Comparison of ENCODE assay signal across 9 mouse cellular contexts in genomic region chr6:142343561-142343960, GRCm38 (mm10). TPM values are rescaled to one million over a fixed set of nuclear protein-coding genes. Genes with fewer than 3 reads are reported as not detected.
A peak's percentile ranks its signal among the peaks of the same experiment; 100 is the strongest.
DNase-seq lines count a peak whose midpoint lies in the region; ATAC-seq and TF ChIP-seq lines count a peak whose summit lies in the region.
"Had no signal": no experiment of that assay in that cellular context is flagged by ENCODE, and none has a peak within 500 bp of the region (broad histone marks: within the 10 kb centered on the region; RNA-seq: fewer than 3 reads in every experiment).

No protein-coding gene starts in this region.

- H3K27ac ChIP-seq in forebrain, embryonic 14.5 days (ENCODE audit: low read depth, low read length) = no peak overlapping the region
- H3K27ac ChIP-seq in forebrain, embryonic 13.5 days = no peak overlapping the region
- no peak overlapping the region for H3K27ac ChIP-seq in neural tube, embryonic 15.5 days (replicated peaks)
- no peak overlapping the region for H3K27ac ChIP-seq in hindbrain, postnatal 0 days
- no peak overlapping the region for H3K27ac ChIP-seq in lung, postnatal 0 days (ENCODE audit: low read length)

- TF ChIP-seq EP300 in lung, postnatal 0 days (IDR thresholded peaks at IDR 0.05) = no peak

- DNase-seq in forebrain, embryonic 14.5 days (ENCODE audit: low spot score) = peak; percentile 60
- peak; percentile 51 for DNase-seq in neural tube, embryonic 10.5 days (ENCODE audit: extremely low spot score, low spot score)
- peak; percentile 59 for DNase-seq in brain, adult 2 months (ENCODE audit: low read depth, low spot score)
- DNase-seq in hindbrain, postnatal 0 days (ENCODE audit: low spot score) = peak; percentile 79
- DNase-seq in lung, postnatal 0 days (ENCODE audit: low spot score) = peak; percentile 37
- peak; percentile 14 to 57 for DNase-seq in thymus, postnatal 10 days (ENCODE audit: low spot score in 2 of 2)

- H3K4me3 ChIP-seq in forebrain, embryonic 14.5 days (ENCODE audit: low read depth, low read length) = no peak overlapping the region
- no peak overlapping the region for H3K4me3 ChIP-seq in forebrain, embryonic 13.5 days
- no peak overlapping the region for H3K4me3 ChIP-seq in neural tube, embryonic 15.5 days (replicated peaks)
- no peak overlapping the region for H3K4me3 ChIP-seq in hindbrain, postnatal 0 days (ENCODE audit: low read length)
- no peak overlapping the region for H3K4me3 ChIP-seq in lung, postnatal 0 days (ENCODE audit: low read depth, low read length)

- H3K27me3 ChIP-seq in forebrain, embryonic 14.5 days (replicated peaks; ENCODE audit: control insufficient read depth, insufficient read depth, low read length) = no peaks in the 10 kb centered on the region
- no peaks in the 10 kb centered on the region for H3K27me3 ChIP-seq in forebrain, embryonic 13.5 days
- no peaks in the 10 kb centered on the region for H3K27me3 ChIP-seq in neural tube, embryonic 15.5 days (replicated peaks)
- no peaks in the 10 kb centered on the region for H3K27me3 ChIP-seq in hindbrain, postnatal 0 days (ENCODE audit: insufficient read depth, low read length)
- H3K27me3 ChIP-seq in lung, postnatal 0 days (replicated peaks; ENCODE audit: insufficient read depth, low read length) = no peaks in the 10 kb centered on the region

- H3K9ac ChIP-seq in forebrain, embryonic 14.5 days (ENCODE audit: low read length) = no peak overlapping the region
- no peak overlapping the region for H3K9ac ChIP-seq in forebrain, embryonic 13.5 days
- no peak overlapping the region for H3K9ac ChIP-seq in neural tube, embryonic 15.5 days (replicated peaks)
- no peak overlapping the region for H3K9ac ChIP-seq in hindbrain, postnatal 0 days (replicated peaks; ENCODE audit: low read length)
- H3K9ac ChIP-seq in lung, postnatal 0 days (replicated peaks; ENCODE audit: low read depth) = no peak overlapping the region

- H3K4me1 ChIP-seq in forebrain, embryonic 14.5 days (ENCODE audit: control insufficient read depth, insufficient read depth, low read length) = peaks cover 5% of the 10 kb centered on the region; the same call in 1 of the 2 replicates
- H3K4me1 ChIP-seq in forebrain, embryonic 13.5 days = peaks cover 14% of the 10 kb centered on the region
- peaks cover 15% of the 10 kb centered on the region for H3K4me1 ChIP-seq in neural tube, embryonic 15.5 days
- no peaks in the 10 kb centered on the region; the same call in 1 of the 2 replicates for H3K4me1 ChIP-seq in hindbrain, postnatal 0 days (ENCODE audit: insufficient read depth, low read length)
- H3K4me1 ChIP-seq in lung, postnatal 0 days (ENCODE audit: insufficient read depth, low read depth, low read length) = no peaks in the 10 kb centered on the region

- TF ChIP-seq CTCF in hindbrain, postnatal 0 days (IDR thresholded peaks at IDR 0.05; ENCODE audit: low read depth) = peak; percentile 84
- peak; percentile 67 for TF ChIP-seq CTCF in lung, postnatal 0 days (IDR thresholded peaks at IDR 0.05)

- H3K4me2 ChIP-seq in forebrain, embryonic 14.5 days (ENCODE audit: low read length) = no peak overlapping the region
- H3K4me2 ChIP-seq in forebrain, embryonic 13.5 days = no peak overlapping the region
- H3K4me2 ChIP-seq in neural tube, embryonic 15.5 days = no peak overlapping the region
- no peak overlapping the region for H3K4me2 ChIP-seq in hindbrain, postnatal 0 days (ENCODE audit: low read depth, low read length)
- no peak overlapping the region for H3K4me2 ChIP-seq in lung, postnatal 0 days (replicated peaks; ENCODE audit: low read depth, low read length)

- no peak for ATAC-seq in forebrain, embryonic 14.5 days
- no peak for ATAC-seq in forebrain, embryonic 13.5 days
- no peak for ATAC-seq in neural tube, embryonic 15.5 days (ENCODE audit: low FRiP score)
- no peak for ATAC-seq in hindbrain, postnatal 0 days
- no peak for ATAC-seq in lung, postnatal 0 days

- H3K36me3 ChIP-seq in forebrain, embryonic 14.5 days (ENCODE audit: control insufficient read depth, insufficient read depth, low read length) = no peaks in the 10 kb centered on the region
- peaks cover 7% of the 10 kb centered on the region; the same call in 1 of the 2 replicates for H3K36me3 ChIP-seq in forebrain, embryonic 13.5 days (ENCODE audit: poor library complexity, severe bottlenecking)
- 0 out of 2 replicates have a peak, but pooled peaks cover under 1% of the 10 kb centered on the region for H3K36me3 ChIP-seq in neural tube, embryonic 15.5 days
- peaks cover 8% of the 10 kb centered on the region; the same call in 1 of the 2 replicates for H3K36me3 ChIP-seq in hindbrain, postnatal 0 days (ENCODE audit: insufficient read depth, low read length)
- H3K36me3 ChIP-seq in lung, postnatal 0 days (ENCODE audit: insufficient read depth, low read length) = no peaks in the 10 kb centered on the region

- H3K9me3 ChIP-seq in forebrain, embryonic 14.5 days (replicated peaks; ENCODE audit: control insufficient read depth, low read length) = no peaks in the 10 kb centered on the region
- no peaks in the 10 kb centered on the region for H3K9me3 ChIP-seq in forebrain, embryonic 13.5 days (replicated peaks)
- H3K9me3 ChIP-seq in neural tube, embryonic 15.5 days (replicated peaks) = no peaks in the 10 kb centered on the region
- no peaks in the 10 kb centered on the region for H3K9me3 ChIP-seq in hindbrain, postnatal 0 days (ENCODE audit: low read length)
- H3K9me3 ChIP-seq in lung, postnatal 0 days (ENCODE audit: low read length) = no peaks in the 10 kb centered on the region

- WGBS in forebrain, embryonic 14.5 days = 83% methylated on average over 2 of the region's 2 CpGs
- WGBS in forebrain, embryonic 13.5 days = 67% methylated on average over 2 of the region's 2 CpGs
- 81% methylated on average over 2 of the region's 2 CpGs for WGBS in neural tube, embryonic 15.5 days
- 80% methylated on average over 2 of the region's 2 CpGs for WGBS in hindbrain, postnatal 0 days
- WGBS in lung, postnatal 0 days = 53% methylated on average over 2 of the region's 2 CpGs

RNA-seq across cellular contexts. Expression of gene Pyroxd1, which starts 1.9 kb away (rescaled TPM):
- 22.1 and 25.1 TPM in 2 replicates for polyA plus RNA-seq in forebrain, embryonic 14.5 days (2014; fragmentation: Nextera tagmentation; extraction: Ambion mirVana)
- polyA plus RNA-seq in forebrain, embryonic 13.5 days (2015; fragmentation: Nextera tagmentation; extraction: Ambion mirVana) = 22.0 and 24.9 TPM in 2 replicates
- polyA plus RNA-seq in neural tube, embryonic 15.5 days (2015; fragmentation: Nextera tagmentation; extraction: Ambion mirVana) = 18.2 and 18.7 TPM in 2 replicates
- total RNA-seq in hindbrain, postnatal 0 days (2014; rRNA removed) = 8.3 and 12.0 TPM in 2 replicates
- polyA plus RNA-seq in hindbrain, postnatal 0 days (2015; fragmentation: Nextera tagmentation; extraction: Ambion mirVana) = 17.5 and 18.5 TPM in 2 replicates
- polyA plus RNA-seq in lung, postnatal 0 days (2015; fragmentation: Nextera tagmentation; extraction: Ambion mirVana) = 16.1 and 18.0 TPM in 2 replicates

RNA-seq across cellular contexts. Expression of gene Slco1a5, which starts 20.8 kb away (rescaled TPM):
- 0.22 and 0.30 TPM in 2 replicates for polyA plus RNA-seq in forebrain, embryonic 14.5 days (2014; fragmentation: Nextera tagmentation; extraction: Ambion mirVana)
- 0.15 and 0.31 TPM in 2 replicates for polyA plus RNA-seq in forebrain, embryonic 13.5 days (2015; fragmentation: Nextera tagmentation; extraction: Ambion mirVana)
- 0.06 and 0.14 TPM in 2 replicates for polyA plus RNA-seq in neural tube, embryonic 15.5 days (2015; fragmentation: Nextera tagmentation; extraction: Ambion mirVana)
- 1.3 TPM in 2 replicates for total RNA-seq in hindbrain, postnatal 0 days (2014; rRNA removed)
- 0.96 and 1.0 TPM in 2 replicates for polyA plus RNA-seq in hindbrain, postnatal 0 days (2015; fragmentation: Nextera tagmentation; extraction: Ambion mirVana)
- polyA plus RNA-seq in lung, postnatal 0 days (2015; fragmentation: Nextera tagmentation; extraction: Ambion mirVana) = 0.26 and 0.39 TPM in 2 replicates
- total RNA-seq: layer of hippocampus, adult 18-20 months had no signal

RNA-seq across cellular contexts. Expression of gene Recql, which starts 43.3 kb away (rescaled TPM):
- 33.8 and 35.5 TPM in 2 replicates for polyA plus RNA-seq in forebrain, embryonic 14.5 days (2014; fragmentation: Nextera tagmentation; extraction: Ambion mirVana)
- 35.4 and 36.2 TPM in 2 replicates for polyA plus RNA-seq in forebrain, embryonic 13.5 days (2015; fragmentation: Nextera tagmentation; extraction: Ambion mirVana)
- polyA plus RNA-seq in neural tube, embryonic 15.5 days (2015; fragmentation: Nextera tagmentation; extraction: Ambion mirVana) = 21.4 and 21.6 TPM in 2 replicates
- 17.4 and 25.4 TPM in 2 replicates for total RNA-seq in hindbrain, postnatal 0 days (2014; rRNA removed)
- 16.6 and 17.6 TPM in 2 replicates for polyA plus RNA-seq in hindbrain, postnatal 0 days (2015; fragmentation: Nextera tagmentation; extraction: Ambion mirVana)
- polyA plus RNA-seq in lung, postnatal 0 days (2015; fragmentation: Nextera tagmentation; extraction: Ambion mirVana) = 12.4 and 15.4 TPM in 2 replicates

RNA-seq across cellular contexts. Expression of gene Golt1b, which starts 43.5 kb away (rescaled TPM):
- 99.4 and 106 TPM in 2 replicates for polyA plus RNA-seq in forebrain, embryonic 14.5 days (2014; fragmentation: Nextera tagmentation; extraction: Ambion mirVana)
- polyA plus RNA-seq in forebrain, embryonic 13.5 days (2015; fragmentation: Nextera tagmentation; extraction: Ambion mirVana) = 83.8 and 90.1 TPM in 2 replicates
- polyA plus RNA-seq in neural tube, embryonic 15.5 days (2015; fragmentation: Nextera tagmentation; extraction: Ambion mirVana) = 69.5 and 74.9 TPM in 2 replicates
- 36.4 and 49.7 TPM in 2 replicates for total RNA-seq in hindbrain, postnatal 0 days (2014; rRNA removed)
- polyA plus RNA-seq in hindbrain, postnatal 0 days (2015; fragmentation: Nextera tagmentation; extraction: Ambion mirVana) = 62.2 and 65.6 TPM in 2 replicates
- 49.1 and 56.6 TPM in 2 replicates for polyA plus RNA-seq in lung, postnatal 0 days (2015; fragmentation: Nextera tagmentation; extraction: Ambion mirVana)

RNA-seq across cellular contexts. Expression of gene Iapp, which starts 45.3 kb away (rescaled TPM):
- 0.71 TPM in 1 of 2 replicates, not detected in the other for polyA plus RNA-seq in forebrain, embryonic 14.5 days (2014; fragmentation: Nextera tagmentation; extraction: Ambion mirVana)
- 0.26 and 0.37 TPM in 2 replicates for polyA plus RNA-seq in forebrain, embryonic 13.5 days (2015; fragmentation: Nextera tagmentation; extraction: Ambion mirVana)
- 0.19 and 0.52 TPM in 2 replicates for polyA plus RNA-seq in neural tube, embryonic 15.5 days (2015; fragmentation: Nextera tagmentation; extraction: Ambion mirVana)
- not detected in 2 replicates for total RNA-seq in hindbrain, postnatal 0 days (2014; rRNA removed)
- polyA plus RNA-seq in hindbrain, postnatal 0 days (2015; fragmentation: Nextera tagmentation; extraction: Ambion mirVana) = 0.21 and 0.41 TPM in 2 replicates
- 0.19 and 0.48 TPM in 2 replicates for polyA plus RNA-seq in lung, postnatal 0 days (2015; fragmentation: Nextera tagmentation; extraction: Ambion mirVana)
- total RNA-seq: layer of hippocampus, adult 18-20 months had no signal
